Mouse (Mus musculus): ENCODE measurements around the gene Zc3h4. TPM values are rescaled to one million over a fixed set of nuclear protein-coding genes. Genes with fewer than 3 reads are reported as not detected.
A peak's percentile ranks its signal among the peaks of the same experiment; 100 is the strongest.

Gene Zc3h4
- polyA plus RNA-seq, 1 experiment from 2014 or later, result 16.4 TPM

- ATAC-seq (replicated peaks; ENCODE audit: low FRiP score, low TSS enrichment, low read depth) (no peak), DNase-seq (ENCODE audit: low spot score) (no peak)
- peaks cover 10% of the 10 kb centered on the region for H3K4me1 ChIP-seq (replicated peaks; ENCODE audit: control insufficient read depth, insufficient read depth, low read length)
- H3K9ac ChIP-seq (ENCODE audit: low read length), result peak overlapping the region; percentile 100
- H3K9me3 ChIP-seq (ENCODE audit: control insufficient read depth, low read length), result no peaks in the 10 kb centered on the region
- H3K27me3 ChIP-seq (replicated peaks; ENCODE audit: control insufficient read depth, insufficient read depth, low read length), result no peaks in the 10 kb centered on the region
- WGBS, result 51% methylated on average over 3 of the region's 3 CpGs
- peak overlapping the region; percentile 60 for H3K4me3 ChIP-seq (ENCODE audit: low read depth, low read length)
- 0 out of 2 replicates have a peak, but pooled peaks cover 5% of the 10 kb centered on the region for H3K36me3 ChIP-seq (ENCODE audit: control insufficient read depth, insufficient read depth, low read length)
- peak overlapping the region; percentile 100 for H3K27ac ChIP-seq (ENCODE audit: low read depth)
- peak overlapping the region; percentile 99 for H3K4me2 ChIP-seq (ENCODE audit: low read length)
Measured at GRCm38 (mm10) chr7:16398387-16399050, 2.2 kb upstream of the Zc3h4 start.

- no peaks in the 10 kb centered on the region for H3K9me3 ChIP-seq (ENCODE audit: control insufficient read depth, low read length)
- WGBS, result under 1% methylated on average over 31 of the region's 31 CpGs
- H3K4me1 ChIP-seq (replicated peaks; ENCODE audit: control insufficient read depth, insufficient read depth, low read length), result peaks cover 13% of the 10 kb centered on the region
- peak overlapping the region; percentile 99 for H3K4me2 ChIP-seq (ENCODE audit: low read length)
- H3K36me3 ChIP-seq (ENCODE audit: control insufficient read depth, insufficient read depth, low read length), result 0 out of 2 replicates have a peak, but pooled peaks cover 5% of the 10 kb centered on the region
- peak overlapping the region; percentile 100 for H3K27ac ChIP-seq (ENCODE audit: low read depth)
- ATAC-seq (replicated peaks; ENCODE audit: low FRiP score, low TSS enrichment, low read depth) (peak; percentile 82), DNase-seq (ENCODE audit: low spot score) (peak; percentile 97)
- peak overlapping the region; percentile 60 for H3K4me3 ChIP-seq (ENCODE audit: low read depth, low read length)
- no peaks in the 10 kb centered on the region for H3K27me3 ChIP-seq (replicated peaks; ENCODE audit: control insufficient read depth, insufficient read depth, low read length)
- peak overlapping the region; percentile 100 for H3K9ac ChIP-seq (ENCODE audit: low read length)
Measured at GRCm38 (mm10) chr7:16399098-16399819, 1.5 kb upstream of the Zc3h4 start.

GRCm38 (mm10) chr7:16399820-16400688 lies 656 bp upstream of the Zc3h4 start:
- peak overlapping the region; percentile 99 for H3K4me2 ChIP-seq (ENCODE audit: low read length)
- 0 out of 2 replicates have a peak, but pooled peaks cover 5% of the 10 kb centered on the region for H3K36me3 ChIP-seq (ENCODE audit: control insufficient read depth, insufficient read depth, low read length)
- peaks cover 21% of the 10 kb centered on the region for H3K4me1 ChIP-seq (replicated peaks; ENCODE audit: control insufficient read depth, insufficient read depth, low read length)
- under 1% methylated on average over 75 of the region's 77 CpGs for WGBS
- peak overlapping the region; percentile 100 for H3K27ac ChIP-seq (ENCODE audit: low read depth)
- H3K4me3 ChIP-seq (ENCODE audit: low read depth, low read length), result peak overlapping the region; percentile 60
- peak; percentile 100 for DNase-seq (ENCODE audit: low spot score)
- no peaks in the 10 kb centered on the region for H3K9me3 ChIP-seq (ENCODE audit: control insufficient read depth, low read length)
- H3K27me3 ChIP-seq (replicated peaks; ENCODE audit: control insufficient read depth, insufficient read depth, low read length), result no peaks in the 10 kb centered on the region
- peak; percentile 89 for ATAC-seq (replicated peaks; ENCODE audit: low FRiP score, low TSS enrichment, low read depth)
- H3K9ac ChIP-seq (ENCODE audit: low read length), result peak overlapping the region; percentile 100

GRCm38 (mm10) chr7:16401991-16402431 lies 1.3 kb downstream of the Zc3h4 start:
- Histone ChIP-seq H3K4me3 (ENCODE audit: low read depth, low read length) (peak overlapping the region; percentile 60), H3K27ac (ENCODE audit: low read depth) (peak overlapping the region; percentile 100), H3K4me2 (ENCODE audit: low read length) (peak overlapping the region; percentile 99), H3K9ac (ENCODE audit: low read length) (peak overlapping the region; percentile 100), H3K36me3 (ENCODE audit: control insufficient read depth, insufficient read depth, low read length) (0 out of 2 replicates have a peak, but pooled peaks cover 5% of the 10 kb centered on the region), H3K27me3 (replicated peaks; ENCODE audit: control insufficient read depth, insufficient read depth, low read length) (no peaks in the 10 kb centered on the region), H3K4me1 (replicated peaks; ENCODE audit: control insufficient read depth, insufficient read depth, low read length) (peaks cover 36% of the 10 kb centered on the region), H3K9me3 (ENCODE audit: control insufficient read depth, low read length) (no peaks in the 10 kb centered on the region)
- ATAC-seq (replicated peaks; ENCODE audit: low FRiP score, low TSS enrichment, low read depth) (no peak), DNase-seq (ENCODE audit: low spot score) (peak; percentile 72)
- WGBS, result under 1% methylated on average over 17 of the region's 17 CpGs

- Histone ChIP-seq H3K9ac (ENCODE audit: low read length) (peak overlapping the region; percentile 100), H3K9me3 (ENCODE audit: control insufficient read depth, low read length) (no peaks in the 10 kb centered on the region), H3K4me1 (replicated peaks; ENCODE audit: control insufficient read depth, insufficient read depth, low read length) (peaks cover 36% of the 10 kb centered on the region), H3K27ac (ENCODE audit: low read depth) (peak overlapping the region; percentile 100), H3K36me3 (ENCODE audit: control insufficient read depth, insufficient read depth, low read length) (0 out of 2 replicates have a peak, but pooled peaks cover 5% of the 10 kb centered on the region), H3K4me2 (ENCODE audit: low read length) (peak overlapping the region; percentile 99), H3K4me3 (ENCODE audit: low read depth, low read length) (peak overlapping the region; percentile 60), H3K27me3 (replicated peaks; ENCODE audit: control insufficient read depth, insufficient read depth, low read length) (no peaks in the 10 kb centered on the region)
- DNase-seq (ENCODE audit: low spot score) (no peak), ATAC-seq (replicated peaks; ENCODE audit: low FRiP score, low TSS enrichment, low read depth) (no peak)
- 1% methylated on average over 9 of the region's 9 CpGs for WGBS
Measured at GRCm38 (mm10) chr7:16402449-16402848, 1.7 kb downstream of the Zc3h4 start.

GRCm38 (mm10) chr7:16402968-16403948 lies 2.5 kb downstream of the Zc3h4 start:
- peak overlapping the region; percentile 60 for H3K4me3 ChIP-seq (ENCODE audit: low read depth, low read length)
- 0 out of 2 replicates have a peak, but pooled peaks cover 7% of the 10 kb centered on the region for H3K36me3 ChIP-seq (ENCODE audit: control insufficient read depth, insufficient read depth, low read length)
- H3K9me3 ChIP-seq (ENCODE audit: control insufficient read depth, low read length), result no peaks in the 10 kb centered on the region
- peak overlapping the region; percentile 99 for H3K4me2 ChIP-seq (ENCODE audit: low read length)
- peaks cover 36% of the 10 kb centered on the region for H3K4me1 ChIP-seq (replicated peaks; ENCODE audit: control insufficient read depth, insufficient read depth, low read length)
- H3K27me3 ChIP-seq (replicated peaks; ENCODE audit: control insufficient read depth, insufficient read depth, low read length), result no peaks in the 10 kb centered on the region
- H3K27ac ChIP-seq (ENCODE audit: low read depth), result peak overlapping the region; percentile 100
- DNase-seq (ENCODE audit: low spot score), result peak; percentile 61
- WGBS, result 36% methylated on average over 21 of the region's 21 CpGs
- ATAC-seq (replicated peaks; ENCODE audit: low FRiP score, low TSS enrichment, low read depth), result no peak
- peak overlapping the region; percentile 100 for H3K9ac ChIP-seq (ENCODE audit: low read length)

- Histone ChIP-seq H3K4me2 (ENCODE audit: low read length) (peak overlapping the region; percentile 18), H3K27ac (ENCODE audit: low read depth) (peak overlapping the region; percentile 73), H3K4me1 (replicated peaks; ENCODE audit: control insufficient read depth, insufficient read depth, low read length) (peaks cover 30% of the 10 kb centered on the region), H3K36me3 (ENCODE audit: control insufficient read depth, insufficient read depth, low read length) (0 out of 2 replicates have a peak, but pooled peaks cover 10% of the 10 kb centered on the region), H3K27me3 (replicated peaks; ENCODE audit: control insufficient read depth, insufficient read depth, low read length) (no peaks in the 10 kb centered on the region), H3K4me3 (ENCODE audit: low read depth, low read length) (0 out of 2 replicates have a peak overlapping the region, but pooled peaks have one; percentile 0), H3K9me3 (ENCODE audit: control insufficient read depth, low read length) (no peaks in the 10 kb centered on the region), H3K9ac (ENCODE audit: low read length) (peak overlapping the region; percentile 30; the same call in 1 of the 2 replicates)
- ATAC-seq (replicated peaks; ENCODE audit: low FRiP score, low TSS enrichment, low read depth), result no peak
- WGBS, result 81% methylated on average over 3 of the region's 3 CpGs
- no peak for DNase-seq (ENCODE audit: low spot score)
Measured at GRCm38 (mm10) chr7:16404315-16405072, 3.8 kb downstream of the Zc3h4 start.

All from intestine, embryonic 14.5 days (tissue).